Mouse (Mus musculus) erythroblast, embryonic 14.5 days (primary cell): ENCODE measurements around the gene Donson.

Source experiments
- GATA1 ChIP-seq: IDR thresholded peaks from 2 replicates; pipeline ENCODE4 v1.6.1; 2012; ENCODE audit warnings: low read length, inconsistent platforms, mixed read lengths
- TAL1 ChIP-seq: IDR thresholded peaks from 3 replicates; pipeline ENCODE4 v1.6.1; 2012; ENCODE audit warnings: low read length, inconsistent platforms, mixed read lengths

- no peak for TF ChIP-seq TAL1
- no peak for TF ChIP-seq GATA1
These were observed 26.2 kb downstream of the Donson start for GRCm38 (mm10) chr16:91662336-91662735.
